Mouse (Mus musculus): Measurements from ENCODE around the gene Ssu2. TPM values are rescaled to one million over a fixed set of nuclear protein-coding genes. Genes with fewer than 3 reads are reported as not detected.
A peak's percentile ranks its signal among the peaks of the same experiment; 100 is the strongest.

The Ssu2 gene
- total RNA-seq, 2 experiments from 2014 or later: 0.34 to 0.56 TPM

DNA sequence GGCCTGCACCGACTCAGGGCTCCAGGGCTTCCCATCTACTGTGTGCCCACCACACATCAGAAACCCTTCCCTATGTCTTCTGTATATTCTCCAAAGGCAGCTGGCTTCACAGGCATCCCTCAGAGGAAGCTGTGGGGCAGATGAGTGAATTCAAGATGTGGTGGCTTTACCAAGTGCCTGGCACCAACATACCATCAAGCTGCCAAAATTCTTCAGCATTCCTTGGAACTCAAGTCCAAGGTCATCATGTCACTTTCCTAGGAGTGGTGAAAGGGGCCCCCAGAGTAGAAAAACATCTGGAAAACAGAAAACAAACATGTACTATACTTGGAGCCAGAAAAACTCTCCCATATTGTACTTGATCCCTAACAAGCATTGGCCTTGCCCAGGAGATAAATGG, 28.5 kb downstream of the Ssu2 start:
- intact Hi-C loops (cut with DNase I): no loop called here
- no peak for DNase-seq

DNA sequence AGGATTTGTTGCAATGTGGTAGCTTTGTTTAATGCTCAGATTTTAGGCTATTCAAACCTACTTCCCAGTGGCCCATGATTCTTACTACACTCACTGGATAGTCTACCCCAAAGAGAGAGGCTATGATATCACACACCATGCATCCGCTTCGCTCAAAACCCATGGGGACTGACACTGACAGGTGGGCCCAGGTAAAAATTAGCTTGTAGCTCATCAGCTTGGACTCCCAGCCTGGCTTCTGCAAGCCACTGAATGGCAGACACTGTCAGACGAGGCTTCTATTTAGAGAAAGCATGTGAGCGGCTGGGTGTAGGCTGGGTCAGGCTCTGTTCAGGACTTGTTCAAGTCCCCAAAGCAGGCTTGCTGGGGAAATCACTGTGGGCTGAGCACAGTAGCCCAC, 37.4 kb downstream of the Ssu2 start:
- intact Hi-C loops (cut with DNase I): no loop called here
- DNase-seq: no peak

DNA sequence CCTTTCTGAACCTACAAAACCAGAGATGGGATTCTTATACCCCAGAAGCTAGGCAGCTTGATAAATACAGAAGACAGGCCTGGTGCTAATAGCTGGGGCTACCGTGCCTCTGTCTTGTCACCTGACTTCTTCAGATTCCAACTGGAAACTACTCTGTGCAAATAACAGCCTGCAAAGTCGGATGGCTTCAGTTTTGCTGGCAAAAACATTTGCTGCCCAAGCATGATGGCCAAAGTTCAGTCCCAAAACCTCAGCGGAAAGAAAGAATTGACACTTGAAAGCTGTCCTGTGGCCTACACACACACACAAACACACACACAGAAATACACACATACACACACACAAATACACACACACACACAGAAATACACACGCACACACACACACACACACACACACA, 48.8 kb downstream of the Ssu2 start:
- intact Hi-C loops (cut with DNase I): no loop called here
- no peak for DNase-seq

DNA sequence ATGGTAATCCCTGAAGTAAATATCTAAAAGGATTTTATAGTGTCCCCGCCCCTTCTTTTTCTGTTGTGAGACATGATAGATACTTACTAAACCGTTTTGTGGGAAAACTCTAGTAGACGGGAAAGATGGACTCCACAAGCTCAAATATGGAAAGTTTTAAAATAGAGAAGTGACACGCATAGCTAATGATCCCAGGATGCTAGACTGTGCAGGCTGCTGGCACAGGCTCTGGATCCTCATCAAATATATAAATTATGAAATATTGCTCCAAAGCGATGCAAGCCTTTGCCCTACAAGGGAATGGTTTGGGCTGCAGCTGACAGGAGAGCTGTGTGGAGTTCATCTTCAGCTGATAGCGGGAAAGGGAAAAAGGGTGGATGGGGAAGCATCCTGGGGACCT, 50.2 kb downstream of the Ssu2 start:
- intact Hi-C loops (cut with DNase I): no loop called here
- no peak for DNase-seq

DNA sequence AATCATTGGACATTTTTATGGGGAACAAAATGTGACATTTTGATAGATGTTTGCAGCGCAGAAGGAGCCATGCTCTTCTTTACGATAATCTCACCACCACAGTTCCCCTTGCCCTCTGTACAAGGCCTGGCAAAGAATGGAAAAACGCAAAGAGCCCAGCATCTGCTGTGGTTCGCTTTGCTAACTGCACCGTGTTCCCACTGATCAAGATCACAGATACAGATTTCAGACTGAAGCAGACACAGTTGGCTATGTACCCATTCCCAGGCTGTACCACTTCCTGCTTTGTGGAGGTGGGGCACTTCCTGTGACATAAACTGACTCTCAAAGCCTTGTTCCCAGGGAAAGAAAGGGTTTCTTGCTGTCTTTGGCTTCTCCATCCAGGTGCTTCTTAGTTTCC, 53.9 kb downstream of the Ssu2 start:
- intact Hi-C loops (cut with DNase I): no loop called here

DNA sequence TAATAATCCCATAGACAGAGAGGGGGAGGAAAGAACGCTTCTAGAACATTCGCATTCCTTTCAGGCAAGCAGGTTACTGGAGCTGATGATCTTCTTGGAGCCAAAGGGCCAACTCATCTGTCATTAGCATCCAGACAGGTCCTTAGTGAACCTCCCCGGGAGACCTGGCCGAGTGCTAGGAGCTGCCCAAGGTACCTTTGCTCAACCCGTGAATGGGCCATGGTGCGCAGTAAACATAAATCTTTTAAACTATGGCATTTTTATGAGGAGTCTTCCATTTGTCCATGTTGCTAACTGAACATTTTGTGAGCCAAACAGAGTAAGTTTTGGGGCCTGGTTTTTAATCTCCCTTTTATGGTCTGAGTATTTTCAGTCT, 56.6 kb downstream of the Ssu2 start:
- intact Hi-C loops (cut with DNase I): no loop called here

More for the DNA sequence above, 53.9 kb downstream of the Ssu2 start:
- no peak for DNase-seq

DNA sequence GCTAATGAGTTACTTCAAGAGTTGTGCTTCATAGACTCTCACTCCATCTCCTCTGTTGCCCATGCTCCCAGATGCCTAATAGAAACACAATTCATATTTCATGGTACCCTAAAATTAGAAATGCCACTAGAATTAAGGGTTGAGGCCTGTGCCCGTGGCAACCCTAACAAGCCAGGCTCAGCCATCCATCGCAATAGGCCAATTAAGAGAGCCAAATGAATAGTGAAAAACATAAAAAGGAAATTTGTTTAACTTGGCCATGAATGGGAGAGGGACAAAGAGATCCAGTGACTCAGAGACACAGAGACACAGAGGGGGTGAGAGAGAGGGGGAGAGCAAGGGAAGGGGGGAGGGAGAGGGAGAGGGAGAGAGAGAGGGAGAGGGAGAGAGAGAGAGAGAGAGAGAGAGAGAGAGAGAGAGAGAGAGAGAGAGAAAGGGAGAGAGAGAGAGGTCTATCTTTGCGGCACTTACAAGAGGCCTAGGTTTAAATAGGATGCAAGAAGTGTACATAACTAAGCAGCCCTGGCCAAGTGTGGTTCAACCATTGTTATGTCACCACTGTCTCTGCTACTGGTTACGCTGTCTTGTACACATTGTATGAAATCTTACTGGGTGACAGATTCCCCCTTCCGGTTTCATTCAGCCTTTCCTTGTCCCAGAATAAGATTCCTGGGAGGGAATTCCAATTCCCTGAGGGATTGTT, 57.2 kb downstream of the Ssu2 start:
- no peak for DNase-seq
- intact Hi-C loops (cut with DNase I): no loop called here

More for the DNA sequence above, 56.6 kb downstream of the Ssu2 start:
- DNase-seq: no peak

DNA sequence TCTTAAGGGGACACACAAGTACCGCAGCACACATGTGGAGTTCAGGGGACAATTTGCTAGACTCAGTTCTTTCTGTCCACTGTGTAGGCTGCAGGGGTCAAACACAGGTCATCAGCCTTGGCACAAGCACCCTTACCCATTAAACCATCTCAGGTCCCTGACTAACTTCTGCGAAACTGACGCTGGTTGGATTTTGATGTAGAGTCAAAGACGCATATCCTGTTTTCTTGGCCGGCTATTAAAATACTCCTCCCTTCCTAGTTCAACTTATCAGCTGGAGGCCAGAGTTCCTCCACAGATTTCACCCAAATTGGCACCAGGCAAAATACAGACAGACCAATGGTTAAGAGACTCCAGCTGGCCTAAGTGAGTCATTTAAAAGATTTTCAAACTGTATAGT, 60.0 kb downstream of the Ssu2 start:
- DNase-seq: no peak
- intact Hi-C loops (cut with DNase I): no loop called here

DNA sequence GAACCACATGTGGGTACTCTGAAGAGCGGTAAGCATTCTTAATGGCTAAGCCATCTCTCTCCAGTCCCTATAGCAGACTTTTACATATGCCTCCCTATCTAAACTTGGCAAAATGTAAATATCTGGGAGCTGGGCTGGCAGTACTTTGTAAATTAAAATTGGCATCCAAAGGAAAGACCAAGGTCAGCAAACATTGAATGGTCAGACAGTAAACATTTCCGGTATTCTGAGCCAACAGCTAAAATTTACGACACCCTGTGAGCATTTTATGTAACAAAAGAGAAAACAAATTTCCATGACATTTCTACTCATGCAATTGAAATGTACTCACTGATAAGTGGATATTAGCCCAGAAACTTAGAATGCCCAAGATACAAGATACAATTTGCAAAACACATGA, 62.6 kb downstream of the Ssu2 start:
- no peak for DNase-seq
- intact Hi-C loops (cut with DNase I): no loop called here

DNA sequence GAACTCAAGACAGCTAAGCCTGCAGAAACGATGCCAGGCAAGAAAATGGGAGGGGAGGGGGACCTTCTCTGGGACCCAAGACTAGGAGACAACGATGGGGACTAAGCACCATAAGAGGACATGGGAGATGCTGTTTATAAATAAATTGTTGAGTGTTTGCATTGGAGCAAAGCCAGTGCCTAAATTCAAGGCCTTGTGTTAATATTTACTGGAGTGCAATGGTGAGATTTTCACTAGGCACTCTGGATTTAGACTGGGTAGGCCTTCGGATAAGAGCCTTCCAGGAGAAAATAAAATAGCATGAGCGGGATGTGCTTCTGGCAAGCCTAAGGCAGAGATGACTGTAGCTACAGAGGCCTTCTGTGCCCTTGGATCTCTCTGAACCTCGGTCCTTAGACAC, 64.9 kb downstream of the Ssu2 start:
- intact Hi-C loops (cut with DNase I): no loop called here
- no peak for DNase-seq

DNA sequence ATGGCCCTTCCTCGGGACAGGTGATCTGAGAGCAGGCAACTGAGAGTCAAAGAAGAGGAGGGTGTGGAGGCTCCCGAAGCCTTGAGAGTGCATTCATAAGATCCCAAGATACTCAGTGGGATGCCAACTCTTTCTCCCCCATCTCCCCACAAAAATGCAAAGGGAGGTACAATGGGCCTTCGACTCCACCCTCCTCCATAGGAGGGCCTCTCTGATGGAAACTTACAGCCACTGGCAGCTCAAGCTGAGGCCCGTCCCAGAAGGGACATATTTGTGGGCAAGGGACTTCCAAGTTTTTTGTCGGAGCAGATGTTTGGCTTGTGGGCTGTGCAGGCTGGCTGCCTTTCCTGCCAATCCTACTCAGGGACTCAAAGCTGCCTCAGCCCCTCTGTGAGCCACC, 67.1 kb downstream of the Ssu2 start:
- no peak for DNase-seq
- intact Hi-C loops (cut with DNase I): no loop called here

DNA sequence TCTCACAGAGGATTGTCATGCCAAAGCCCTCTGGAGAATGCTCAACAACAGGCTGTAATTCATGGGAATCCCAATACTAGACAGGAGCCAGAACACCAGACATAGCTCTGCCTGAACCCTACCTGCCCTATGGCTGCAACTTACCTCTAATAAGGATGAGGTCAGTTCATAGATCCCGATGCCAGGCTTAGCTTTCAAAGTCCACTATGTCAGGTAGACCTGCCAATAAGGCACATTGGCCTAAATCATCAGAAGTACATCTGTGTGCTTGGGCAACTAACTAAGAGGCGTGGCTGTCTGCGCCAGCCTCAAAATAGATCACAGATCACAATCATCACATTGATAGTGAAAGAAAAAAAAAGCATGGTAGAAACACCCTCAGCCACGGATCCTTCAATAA, 68.4 kb downstream of the Ssu2 start:
- intact Hi-C loops (cut with DNase I): no loop called here

DNA sequence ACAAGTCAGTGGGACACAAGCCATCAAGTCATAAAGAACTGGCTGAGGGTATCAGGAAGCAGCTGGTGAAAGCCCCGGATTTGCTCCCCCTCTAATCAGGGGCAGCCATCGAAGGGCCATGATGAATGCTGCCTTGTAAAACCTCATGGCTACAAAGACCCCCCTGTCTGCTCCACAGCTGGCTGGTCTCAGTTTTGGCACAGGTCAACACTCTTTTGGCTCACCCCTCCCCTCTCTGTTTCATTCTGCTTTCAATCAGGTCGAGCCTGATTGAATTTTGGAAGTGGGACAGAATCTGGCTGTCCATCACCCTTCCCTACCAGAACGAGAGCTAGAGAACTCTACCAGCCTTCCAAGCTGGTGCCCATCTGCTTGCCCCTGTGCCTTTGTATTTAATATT, 76.4 kb downstream of the Ssu2 start:
- DNase-seq: peak; percentile 61

More for the DNA sequence above, 68.4 kb downstream of the Ssu2 start:
- no peak for DNase-seq

DNA sequence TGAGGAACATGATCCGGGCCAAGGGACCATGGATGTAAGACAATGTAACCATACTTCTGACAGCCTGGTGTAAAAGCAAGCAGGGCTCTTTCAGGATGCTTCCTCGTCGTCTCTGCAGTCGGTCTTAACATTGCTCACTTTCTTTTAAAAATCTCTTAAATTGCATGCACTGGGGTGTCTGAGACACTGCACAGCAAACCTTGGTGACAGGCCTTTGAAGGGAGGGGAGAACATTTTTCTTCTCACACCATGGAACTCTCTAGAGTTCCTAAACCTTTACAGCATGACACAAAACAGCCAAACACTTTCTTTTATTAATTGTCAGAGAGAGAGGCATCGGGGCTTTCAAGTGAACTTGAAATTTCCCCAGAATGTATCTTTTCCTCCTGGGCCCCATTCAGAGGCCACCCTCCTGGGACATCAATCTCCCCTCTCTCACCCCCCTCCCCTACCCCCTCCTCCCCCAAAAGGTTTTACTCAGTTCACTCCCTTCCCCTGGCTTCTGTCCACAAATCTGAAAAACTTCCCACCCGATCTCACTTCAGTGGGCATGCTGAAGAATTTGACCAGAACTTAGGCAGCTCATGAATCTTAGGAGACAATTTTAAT, 78.4 kb downstream of the Ssu2 start:
- no peak for DNase-seq
- intact Hi-C loops (cut with DNase I): no loop called here

More for the DNA sequence above, 76.4 kb downstream of the Ssu2 start:
- intact Hi-C loops (cut with DNase I): no loop called here

Other genes starting within 250 kb of the Ssu2 start
- 1 to 10 TPM; 5.5 TPM for gene Lmcd1, start 114.3 kb downstream of the Ssu2 start, total RNA-seq (2021)
- gene Cav3, start 71.5 kb upstream of the Ssu2 start, total RNA-seq (2021): not detected
- gene Oxtr, start 101.9 kb upstream of the Ssu2 start, total RNA-seq (2021): 1 to 10 TPM; 4.8 to 6.2 TPM